Mouse (Mus musculus): ENCODE measurements at regions not wholly inside any gene's neighbourhood (a gene's known extent, or its start where the extent isn't known, plus 50 kb on each side); places are given as distances from the start of the nearest gene placed in this dataset.
"Not testable (repeated sequence)": the region's sequence is repeated elsewhere in the genome, so short reads cannot be mapped to it uniquely, and the experiment has no call there.

GRCm38 (mm10) chr13:103613333-103613725 is 161.1 kb downstream of the Srek1 start:
- DNase-seq: no peak

- DNase-seq: no peak
Measured at GRCm38 (mm10) chr13:103612720-103613332, 161.6 kb downstream of the Srek1 start.

- no peak for DNase-seq
Measured at GRCm38 (mm10) chr13:103602302-103602701, 172.1 kb downstream of the Srek1 start.

GRCm38 (mm10) chr13:103592371-103592770 is 182.0 kb downstream of the Srek1 start:
- DNase-seq: no peak

GRCm38 (mm10) chr13:103591874-103592273 is 182.5 kb downstream of the Srek1 start:
- no peak for DNase-seq

- not testable (repeated sequence) for DNase-seq
Measured at GRCm38 (mm10) chr13:103591381-103591780, 183.0 kb downstream of the Srek1 start.

GRCm38 (mm10) chr13:103589646-103590045 is 184.8 kb downstream of the Srek1 start:
- DNase-seq: no peak

GRCm38 (mm10) chr13:103576856-103577255 is 197.6 kb downstream of the Srek1 start:
- no peak for DNase-seq

- DNase-seq: no peak
Measured at GRCm38 (mm10) chr13:103564715-103565114, 209.7 kb downstream of the Srek1 start.

GRCm38 (mm10) chr13:103561795-103562705 is 212.4 kb downstream of the Srek1 start:
- no peak for DNase-seq

- no peak for DNase-seq
Measured at GRCm38 (mm10) chr13:103558915-103559314, 215.5 kb downstream of the Srek1 start.

- DNase-seq: no peak
Measured at GRCm38 (mm10) chr13:103539577-103539976, 205.3 kb upstream of the Mast4 start.

- no peak for DNase-seq
Measured at GRCm38 (mm10) chr13:103513825-103514224, 179.5 kb upstream of the Mast4 start.

GRCm38 (mm10) chr13:103512476-103512875 is 178.2 kb upstream of the Mast4 start:
- no peak for DNase-seq

- no peak for DNase-seq
Measured at GRCm38 (mm10) chr13:103504987-103505386, 170.7 kb upstream of the Mast4 start.

- DNase-seq: no peak
Measured at GRCm38 (mm10) chr13:103499376-103499775, 165.1 kb upstream of the Mast4 start.

- no peak for DNase-seq
Measured at GRCm38 (mm10) chr13:103494371-103494770, 160.1 kb upstream of the Mast4 start.

GRCm38 (mm10) chr13:103493567-103493966 is 159.3 kb upstream of the Mast4 start:
- no peak for DNase-seq

- DNase-seq: no peak
Measured at GRCm38 (mm10) chr13:103490049-103490448, 155.8 kb upstream of the Mast4 start.

- DNase-seq: no peak
Measured at GRCm38 (mm10) chr13:103484092-103484491, 149.8 kb upstream of the Mast4 start.

GRCm38 (mm10) chr13:103483392-103483791 is 149.1 kb upstream of the Mast4 start:
- DNase-seq: no peak

GRCm38 (mm10) chr13:103476328-103476727 is 142.0 kb upstream of the Mast4 start:
- no peak for DNase-seq

- no peak for DNase-seq
Measured at GRCm38 (mm10) chr13:103472216-103472615, 137.9 kb upstream of the Mast4 start.

- no peak for DNase-seq
Measured at GRCm38 (mm10) chr13:103470141-103470540, 135.8 kb upstream of the Mast4 start.

All from spleen, adult 18-20 months (tissue).